Mouse (Mus musculus): Measurements from ENCODE around the gene Hist1h2ac. TPM values are rescaled to one million over a fixed set of nuclear protein-coding genes. Genes with fewer than 3 reads are reported as not detected.

The Hist1h2ac gene
- polyA plus RNA-seq, 1 experiment from 2014 or later = 0.75 TPM

GRCm38 (mm10) chr13:23695514-23695913 is 11.8 kb upstream of the Hist1h2ac start, which contains the start of gene Hist1h1t:
TSS of gene Hist1h1t (plus strand) at chr13:23695814.
- Histone ChIP-seq H3K9me3 (replicated peaks; ENCODE audit: control insufficient read depth, low read length) (no peaks in the 10 kb centered on the region), H3K27ac (ENCODE audit: low read length) (0 out of 2 replicates have a peak within 1 kb of the TSS, but pooled peaks have one; percentile 5), H3K4me2 (ENCODE audit: low read depth, low read length) (peak within 1 kb of the TSS; percentile 29), H3K4me3 (ENCODE audit: low read length) (no peak within 1 kb of the TSS), H3K36me3 (ENCODE audit: control insufficient read depth, insufficient read depth) (no peaks in the 10 kb centered on the region), H3K27me3 (ENCODE audit: control insufficient read depth, insufficient read depth, low read length) (no peaks in the 10 kb centered on the region), H3K9ac (ENCODE audit: low read length) (no peak within 1 kb of the TSS), H3K4me1 (ENCODE audit: control insufficient read depth, insufficient read depth, low read length) (peaks cover 6% of the 10 kb centered on the region; the same call in 1 of the 2 replicates)
- WGBS = 48% methylated on average over 13 of the region's 13 CpGs
- no peak for ATAC-seq (replicated peaks; ENCODE audit: extremely low read depth, insufficient read depth, low FRiP score)

DNA sequence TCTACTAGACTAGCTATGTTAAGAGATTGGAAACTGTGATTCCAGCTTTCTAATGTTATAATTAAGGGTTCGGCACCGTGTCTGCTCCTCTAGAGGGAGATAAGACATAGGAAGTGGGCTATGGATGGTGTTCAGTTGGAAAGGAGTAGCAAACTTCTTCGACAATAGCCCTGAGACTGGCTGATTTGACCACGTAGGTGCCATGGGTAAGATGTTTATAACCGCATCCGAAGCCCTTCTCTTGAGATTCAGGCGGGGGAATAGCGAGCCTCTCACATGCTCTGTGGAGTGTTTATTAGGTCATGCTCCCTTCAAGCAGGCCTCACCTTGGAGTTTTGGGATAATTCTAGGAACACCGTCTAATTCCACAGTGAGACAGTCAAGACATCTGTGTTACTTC is 11.2 kb upstream of the Hist1h2ac start:
- H3K9ac ChIP-seq (ENCODE audit: low read length) = no peak overlapping the region
- no peaks in the 10 kb centered on the region for H3K27me3 ChIP-seq (ENCODE audit: control insufficient read depth, insufficient read depth, low read length)
- ATAC-seq (replicated peaks; ENCODE audit: extremely low read depth, insufficient read depth, low FRiP score) = no peak
- WGBS = 90% methylated on average over 9 of the region's 9 CpGs
- no peak overlapping the region for H3K4me3 ChIP-seq (ENCODE audit: low read length)
- peaks cover 6% of the 10 kb centered on the region; the same call in 1 of the 2 replicates for H3K4me1 ChIP-seq (ENCODE audit: control insufficient read depth, insufficient read depth, low read length)
- no peak overlapping the region for H3K27ac ChIP-seq (ENCODE audit: low read length)
- no peaks in the 10 kb centered on the region for H3K36me3 ChIP-seq (ENCODE audit: control insufficient read depth, insufficient read depth)
- H3K4me2 ChIP-seq (ENCODE audit: low read depth, low read length) = no peak overlapping the region
- no peaks in the 10 kb centered on the region for H3K9me3 ChIP-seq (replicated peaks; ENCODE audit: control insufficient read depth, low read length)

DNA sequence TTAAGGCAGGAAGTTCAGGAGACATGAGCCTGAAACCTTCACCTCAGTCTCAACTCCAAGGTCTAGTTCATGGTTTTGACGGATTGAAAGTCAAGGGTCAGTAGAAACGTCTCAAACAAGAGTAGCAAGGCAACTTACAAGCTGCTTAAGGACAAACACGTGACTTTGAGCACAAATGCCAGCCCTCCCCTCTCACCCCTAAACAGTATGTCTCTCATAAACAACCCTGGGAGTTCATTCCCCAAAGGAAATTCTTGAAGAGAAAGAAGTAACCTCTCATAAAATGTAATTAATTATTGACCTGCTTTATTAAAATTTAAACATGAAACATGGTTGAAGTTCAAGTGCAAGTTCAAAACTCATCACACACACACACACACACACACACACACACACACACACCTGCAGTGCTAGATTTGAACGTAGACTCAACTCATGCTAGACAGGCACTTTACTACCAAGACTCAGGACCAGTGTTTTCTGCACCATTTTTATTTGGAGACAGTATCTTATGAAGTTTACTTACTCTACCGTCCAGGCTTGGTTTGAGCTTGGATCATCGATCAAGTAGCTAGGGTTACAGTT is 10.2 kb upstream of the Hist1h2ac start:
- WGBS = 73% methylated on average over 6 of the region's 6 CpGs
- Histone ChIP-seq H3K9ac (ENCODE audit: low read length) (no peak overlapping the region), H3K4me2 (ENCODE audit: low read depth, low read length) (no peak overlapping the region), H3K27ac (ENCODE audit: low read length) (no peak overlapping the region), H3K9me3 (replicated peaks; ENCODE audit: control insufficient read depth, low read length) (no peaks in the 10 kb centered on the region), H3K36me3 (ENCODE audit: control insufficient read depth, insufficient read depth) (no peaks in the 10 kb centered on the region), H3K27me3 (ENCODE audit: control insufficient read depth, insufficient read depth, low read length) (no peaks in the 10 kb centered on the region), H3K4me3 (ENCODE audit: low read length) (no peak overlapping the region), H3K4me1 (ENCODE audit: control insufficient read depth, insufficient read depth, low read length) (peaks cover 5% of the 10 kb centered on the region; the same call in 1 of the 2 replicates)
- no peak for ATAC-seq (replicated peaks; ENCODE audit: extremely low read depth, insufficient read depth, low FRiP score)

GRCm38 (mm10) chr13:23689459-23689858 is 5.7 kb upstream of the Hist1h2ac start:
- 46% methylated on average over 2 of the region's 2 CpGs for whole genome bisulfite sequencing
- Histone ChIP-seq H3K36me3 (ENCODE audit: control insufficient read depth, insufficient read depth) (no peaks in the 10 kb centered on the region), H3K27ac (ENCODE audit: low read length) (no peak overlapping the region), H3K4me1 (ENCODE audit: control insufficient read depth, insufficient read depth, low read length) (peaks cover 10% of the 10 kb centered on the region; the same call in 1 of the 2 replicates), H3K9me3 (replicated peaks; ENCODE audit: control insufficient read depth, low read length) (no peaks in the 10 kb centered on the region), H3K4me2 (ENCODE audit: low read depth, low read length) (no peak overlapping the region), H3K4me3 (ENCODE audit: low read length) (no peak overlapping the region), H3K9ac (ENCODE audit: low read length) (no peak overlapping the region), H3K27me3 (ENCODE audit: control insufficient read depth, insufficient read depth, low read length) (no peaks in the 10 kb centered on the region)
- no peak for ATAC-seq (replicated peaks; ENCODE audit: extremely low read depth, insufficient read depth, low FRiP score)

DNA sequence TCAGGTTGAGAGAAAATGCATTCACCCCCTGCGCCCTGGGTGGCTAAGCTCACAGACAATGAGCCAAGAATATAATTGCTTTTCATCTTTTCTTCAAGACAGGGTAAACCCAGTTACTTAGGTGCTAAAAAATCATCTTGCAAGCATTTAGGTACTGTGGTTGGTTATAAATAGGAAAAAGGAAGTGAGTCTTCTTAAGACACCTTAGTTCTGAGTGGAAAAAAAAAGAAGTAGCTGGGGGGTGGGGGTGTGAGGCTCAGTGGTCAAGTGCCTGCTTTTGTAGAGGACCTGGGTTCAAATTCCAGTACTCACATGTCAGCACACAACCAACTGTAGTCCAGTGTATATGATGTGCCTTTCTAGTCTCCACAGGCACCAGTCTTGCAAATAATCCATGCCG is 5.2 kb upstream of the Hist1h2ac start:
- Histone ChIP-seq H3K4me2 (ENCODE audit: low read depth, low read length) (no peak overlapping the region), H3K4me3 (ENCODE audit: low read length) (no peak overlapping the region), H3K4me1 (ENCODE audit: control insufficient read depth, insufficient read depth, low read length) (peaks cover 10% of the 10 kb centered on the region; the same call in 1 of the 2 replicates), H3K27ac (ENCODE audit: low read length) (no peak overlapping the region), H3K9ac (ENCODE audit: low read length) (no peak overlapping the region), H3K9me3 (replicated peaks; ENCODE audit: control insufficient read depth, low read length) (no peaks in the 10 kb centered on the region), H3K27me3 (ENCODE audit: control insufficient read depth, insufficient read depth, low read length) (no peaks in the 10 kb centered on the region), H3K36me3 (ENCODE audit: control insufficient read depth, insufficient read depth) (no peaks in the 10 kb centered on the region)
- ATAC-seq (replicated peaks; ENCODE audit: extremely low read depth, insufficient read depth, low FRiP score) = no peak
- WGBS = 92% methylated on average over 2 of the region's 2 CpGs

DNA sequence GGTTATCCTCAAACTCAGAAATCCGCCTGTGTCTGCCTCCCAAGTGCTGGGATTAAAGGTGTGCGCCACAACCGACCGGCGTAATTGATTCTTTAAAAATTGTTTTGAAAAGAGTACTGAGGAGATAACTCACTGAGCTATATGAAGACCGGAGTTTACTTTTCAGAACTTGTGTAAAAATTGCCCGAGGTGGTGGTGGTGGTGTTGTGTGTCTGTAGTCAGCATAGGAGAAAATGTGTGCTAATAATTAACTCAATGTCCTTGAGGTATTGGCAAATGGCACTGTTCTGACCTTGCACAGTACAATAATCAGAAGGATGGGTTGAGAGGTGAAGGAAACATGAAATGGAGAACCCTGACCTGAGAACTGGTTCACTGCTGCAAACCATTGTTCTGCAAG is 4.2 kb upstream of the Hist1h2ac start:
- Histone ChIP-seq H3K4me3 (ENCODE audit: low read length) (no peak overlapping the region), H3K36me3 (ENCODE audit: control insufficient read depth, insufficient read depth) (no peaks in the 10 kb centered on the region), H3K9me3 (replicated peaks; ENCODE audit: control insufficient read depth, low read length) (no peaks in the 10 kb centered on the region), H3K27me3 (ENCODE audit: control insufficient read depth, insufficient read depth, low read length) (no peaks in the 10 kb centered on the region), H3K4me2 (ENCODE audit: low read depth, low read length) (no peak overlapping the region), H3K27ac (ENCODE audit: low read length) (no peak overlapping the region), H3K4me1 (ENCODE audit: control insufficient read depth, insufficient read depth, low read length) (peaks cover 12% of the 10 kb centered on the region), H3K9ac (ENCODE audit: low read length) (no peak overlapping the region)
- no peak for ATAC-seq (replicated peaks; ENCODE audit: extremely low read depth, insufficient read depth, low FRiP score)
- WGBS = 91% methylated on average over 7 of the region's 7 CpGs

DNA sequence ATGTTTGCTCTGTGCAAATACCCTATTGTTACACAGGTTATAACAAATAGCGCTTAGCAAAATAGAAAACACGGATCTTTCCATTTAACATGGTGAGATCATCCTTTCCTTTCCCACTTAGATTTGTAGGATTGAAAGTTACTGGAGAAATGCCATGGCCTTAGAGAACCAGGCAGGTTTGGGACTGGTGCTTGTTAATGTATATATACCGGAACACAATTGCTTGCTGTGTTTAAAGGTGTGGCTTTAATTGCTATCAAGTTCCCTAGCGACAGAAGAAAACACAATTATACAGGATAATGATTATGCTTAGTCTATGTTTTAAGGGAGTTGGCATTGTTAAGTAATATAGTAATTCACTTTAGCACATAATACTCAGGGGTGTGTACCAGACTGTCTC is 3.4 kb upstream of the Hist1h2ac start:
- WGBS = 83% methylated on average over 4 of the region's 4 CpGs
- H3K9ac ChIP-seq (ENCODE audit: low read length) = no peak overlapping the region
- ATAC-seq (replicated peaks; ENCODE audit: extremely low read depth, insufficient read depth, low FRiP score) = no peak

DNA sequence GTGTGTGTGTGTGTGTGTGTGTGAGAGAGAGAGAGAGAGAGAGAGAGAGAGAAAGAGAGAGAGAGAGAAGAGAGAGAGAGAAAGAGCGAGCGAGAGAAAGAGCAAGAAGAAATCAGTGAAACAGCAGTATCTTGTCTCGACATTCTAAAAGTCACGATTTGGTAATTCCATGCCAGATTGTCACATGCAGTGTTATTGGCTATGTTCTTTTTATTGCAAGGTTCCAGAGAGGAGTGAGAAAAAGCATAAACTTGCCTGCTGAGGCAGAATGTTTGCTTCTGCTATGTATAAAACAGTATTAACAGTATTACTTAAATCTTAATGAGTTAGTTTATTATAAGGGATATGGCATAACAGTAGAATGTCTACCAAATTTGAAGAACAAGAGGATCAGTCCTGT is 2.2 kb upstream of the Hist1h2ac start:
- Histone ChIP-seq H3K36me3 (ENCODE audit: control insufficient read depth, insufficient read depth) (no peaks in the 10 kb centered on the region), H3K9ac (ENCODE audit: low read length) (peak overlapping the region; percentile 79; the same call in 1 of the 2 replicates), H3K4me3 (ENCODE audit: low read length) (peak overlapping the region; percentile 61), H3K27me3 (ENCODE audit: control insufficient read depth, insufficient read depth, low read length) (no peaks in the 10 kb centered on the region), H3K4me2 (ENCODE audit: low read depth, low read length) (peak overlapping the region; percentile 90), H3K9me3 (replicated peaks; ENCODE audit: control insufficient read depth, low read length) (no peaks in the 10 kb centered on the region), H3K4me1 (ENCODE audit: control insufficient read depth, insufficient read depth, low read length) (peaks cover 16% of the 10 kb centered on the region), H3K27ac (ENCODE audit: low read length) (peak overlapping the region; percentile 97)
- 44% methylated on average over 4 of the region's 4 CpGs for WGBS
- ATAC-seq (replicated peaks; ENCODE audit: extremely low read depth, insufficient read depth, low FRiP score) = no peak

More for the DNA sequence above, 3.4 kb upstream of the Hist1h2ac start:
- H3K27me3 ChIP-seq (ENCODE audit: control insufficient read depth, insufficient read depth, low read length) = no peaks in the 10 kb centered on the region
- H3K4me1 ChIP-seq (ENCODE audit: control insufficient read depth, insufficient read depth, low read length) = peaks cover 16% of the 10 kb centered on the region
- H3K27ac ChIP-seq (ENCODE audit: low read length) = no peak overlapping the region
- H3K36me3 ChIP-seq (ENCODE audit: control insufficient read depth, insufficient read depth) = no peaks in the 10 kb centered on the region
- no peak overlapping the region for H3K4me3 ChIP-seq (ENCODE audit: low read length)
- no peak overlapping the region for H3K4me2 ChIP-seq (ENCODE audit: low read depth, low read length)
- no peaks in the 10 kb centered on the region for H3K9me3 ChIP-seq (replicated peaks; ENCODE audit: control insufficient read depth, low read length)

- Histone ChIP-seq H3K4me2 (ENCODE audit: low read depth, low read length) (peak overlapping the region; percentile 90), H3K27ac (ENCODE audit: low read length) (peak overlapping the region; percentile 97), H3K27me3 (ENCODE audit: control insufficient read depth, insufficient read depth, low read length) (no peaks in the 10 kb centered on the region), H3K4me3 (ENCODE audit: low read length) (peak overlapping the region; percentile 61), H3K4me1 (ENCODE audit: control insufficient read depth, insufficient read depth, low read length) (peaks cover 16% of the 10 kb centered on the region), H3K36me3 (ENCODE audit: control insufficient read depth, insufficient read depth) (no peaks in the 10 kb centered on the region), H3K9ac (ENCODE audit: low read length) (peak overlapping the region; percentile 79), H3K9me3 (replicated peaks; ENCODE audit: control insufficient read depth, low read length) (no peaks in the 10 kb centered on the region)
- ATAC-seq (replicated peaks; ENCODE audit: extremely low read depth, insufficient read depth, low FRiP score) = no peak
- WGBS = 11% methylated on average over 15 of the region's 15 CpGs
Observed at GRCm38 (mm10) chr13:23685121-23685861, 1.5 kb upstream of the Hist1h2ac start.
